Mouse (Mus musculus): ENCODE data around the gene Mapkapk5.
"Not testable (repeated sequence)": the region's sequence is repeated elsewhere in the genome, so short reads cannot be mapped to it uniquely, and the experiment has no call there.

Mapkapk5 gene

DNA sequence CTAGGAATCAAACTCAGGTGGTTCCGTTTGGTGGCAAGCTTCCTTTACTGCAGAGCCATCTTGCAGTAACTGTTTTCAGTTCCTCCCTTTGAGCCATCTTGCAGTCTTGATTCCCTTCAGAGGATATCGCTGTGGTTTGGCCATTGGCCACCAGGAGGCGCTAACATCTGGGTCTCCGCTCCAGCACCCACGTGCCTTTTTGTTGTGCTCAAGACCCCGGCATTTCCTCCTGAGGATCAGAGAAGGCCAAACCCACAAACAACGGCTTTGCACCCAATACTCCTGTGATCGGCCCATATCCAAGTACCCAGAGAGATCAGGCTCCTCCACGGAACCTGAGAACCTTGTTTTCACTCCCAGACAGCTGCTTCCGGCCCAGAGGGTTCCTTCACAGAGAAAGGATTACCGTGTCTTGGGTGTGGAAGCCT is 18.8 kb upstream of the Mapkapk5 start:
- peak; percentile 64 to 72 for DNase-seq (ENCODE audit: low spot score in 2 of 2)

- DNase-seq (ENCODE audit: low spot score in 2 of 2): no peak
Measured at GRCm38 (mm10) chr5:121562436-121562835, 16.7 kb upstream of the Mapkapk5 start.

DNA sequence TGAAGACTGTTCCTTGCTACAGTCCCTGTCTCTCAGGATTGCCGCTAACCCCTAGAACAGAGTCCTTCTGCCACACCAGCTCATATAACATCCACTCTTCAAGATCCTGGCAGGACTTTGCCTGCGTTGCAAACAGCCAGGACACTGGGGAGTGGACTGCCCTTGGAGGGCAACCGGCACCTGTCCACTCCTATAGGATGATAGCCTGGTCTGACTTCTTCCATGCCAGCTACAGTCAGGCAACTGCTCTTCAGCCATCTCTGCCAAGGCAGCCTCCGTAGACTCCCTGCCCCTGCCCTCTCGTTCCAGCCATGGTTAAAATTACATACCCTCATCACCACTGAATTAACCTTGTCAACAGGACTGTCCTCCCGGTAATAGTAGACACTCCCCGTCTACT is 3.5 kb upstream of the Mapkapk5 start:
- DNase-seq (ENCODE audit: low spot score in 2 of 2): no peak

- no peak for DNase-seq (ENCODE audit: low spot score in 2 of 2)
Measured at GRCm38 (mm10) chr5:121547084-121547483, 1.4 kb upstream of the Mapkapk5 start.

DNA sequence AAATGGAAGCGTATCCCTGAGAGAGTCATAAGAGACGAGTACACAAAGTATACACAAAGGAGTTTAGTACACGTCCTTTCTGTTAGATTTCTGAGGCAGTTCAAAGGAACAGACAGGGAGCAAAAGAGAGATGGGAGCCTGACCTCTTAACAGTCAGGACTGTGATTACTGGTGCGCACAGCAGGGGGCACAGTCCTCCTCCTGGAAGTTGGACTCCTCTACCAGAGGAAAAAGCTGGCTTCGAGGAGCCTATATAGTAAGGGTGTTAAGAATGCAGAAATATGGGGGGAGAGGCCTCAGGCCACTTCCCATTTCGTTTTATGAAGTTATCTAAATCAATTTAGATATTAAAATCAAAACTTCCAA is 808 bp upstream of the Mapkapk5 start:
- DNase-seq (ENCODE audit: low spot score in 2 of 2): peak; percentile 23 to 38

DNA sequence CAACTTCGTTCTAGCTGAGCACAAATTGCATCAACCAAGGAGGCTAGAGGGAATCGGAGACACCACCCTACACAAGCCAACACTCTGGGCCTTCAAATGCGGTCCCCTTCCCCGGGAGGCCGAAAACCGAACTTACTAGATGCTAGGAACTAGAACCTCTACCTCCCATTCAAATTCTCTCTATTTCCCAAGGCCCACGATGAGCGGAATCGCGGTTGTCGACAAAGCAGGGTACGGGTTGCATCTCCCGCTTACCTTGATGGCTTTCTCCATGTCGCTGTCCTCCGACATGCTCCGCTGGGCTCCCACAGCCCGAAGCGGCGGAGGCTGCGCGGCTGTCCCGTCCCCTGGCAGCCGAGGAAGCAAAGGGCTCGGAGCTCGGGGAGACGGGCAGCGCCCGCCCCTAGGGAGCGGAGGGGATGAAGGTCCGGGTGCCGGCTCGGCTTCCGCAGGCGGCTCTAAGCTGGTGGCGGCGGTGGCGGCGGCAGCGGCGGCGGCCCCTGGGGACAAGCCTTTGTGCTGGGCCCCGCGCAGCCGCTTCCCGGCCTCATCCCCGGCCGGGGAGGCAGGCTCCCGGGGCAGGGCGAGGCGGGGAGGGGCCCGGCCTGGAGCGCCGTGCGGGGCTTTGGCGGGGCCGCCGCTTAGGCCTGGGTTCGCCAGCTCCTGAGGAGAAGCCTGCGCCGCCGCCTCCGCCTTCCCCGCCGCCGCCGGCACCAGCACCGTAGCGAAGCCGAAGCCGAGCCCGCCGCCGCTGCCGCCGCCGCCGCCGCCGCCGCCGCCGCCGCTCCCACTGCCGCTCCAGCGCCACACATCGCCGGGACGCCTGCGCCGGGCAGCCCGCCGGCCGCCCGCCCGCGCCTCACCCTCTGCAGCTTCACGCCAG is 554 bp downstream of the Mapkapk5 start, which contains the start of the genes Adam1a and Gm42878:
Gene Adam1a (minus strand): TSS at position 573 of the 883 bp plus-strand sequence.
Gene Gm42878 (minus strand): TSS at position 573 of the 883 bp plus-strand sequence.
- no peak for DNase-seq (ENCODE audit: low spot score in 2 of 2)

DNA sequence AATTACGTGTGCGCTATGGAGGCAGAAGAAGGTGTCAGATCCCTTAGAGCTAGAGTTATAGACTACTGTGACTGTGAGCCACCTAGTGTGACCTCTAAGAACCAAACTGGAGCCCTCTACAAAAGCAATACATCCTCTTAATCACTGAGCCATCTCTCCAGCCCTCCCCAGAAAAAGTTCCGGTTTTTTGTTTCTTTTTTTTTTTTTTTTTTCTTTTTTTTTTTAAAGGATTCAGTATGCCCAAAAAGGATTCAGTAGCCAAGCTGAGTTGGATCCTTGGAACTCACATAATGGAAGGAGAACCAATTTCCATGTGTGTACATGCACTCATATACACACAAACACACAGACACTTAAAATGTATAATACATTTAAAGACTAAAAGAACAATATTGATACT is 2.3 kb downstream of the Mapkapk5 start:
- DNase-seq (ENCODE audit: low spot score in 2 of 2): no peak

DNA sequence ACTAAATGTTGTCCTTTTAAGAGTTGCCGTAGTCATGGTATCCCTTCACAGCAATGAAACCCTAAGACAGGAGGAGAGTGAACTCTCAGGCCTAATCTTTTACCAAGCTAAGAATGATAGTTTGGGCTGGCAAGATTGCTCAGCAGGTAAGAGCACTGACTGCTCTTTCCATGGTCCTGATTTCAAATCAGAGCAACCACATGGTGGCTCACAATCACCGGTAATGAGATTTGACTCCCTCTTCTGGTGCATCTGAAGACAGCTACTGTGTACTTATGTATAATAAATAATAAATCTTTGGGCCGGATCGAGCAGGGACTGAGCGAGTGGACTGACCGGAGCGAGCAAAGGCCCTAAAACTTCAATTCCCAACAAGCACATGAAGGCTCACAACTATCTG is 4.5 kb downstream of the Mapkapk5 start:
- no peak for DNase-seq (ENCODE audit: low spot score in 2 of 2)

- no peak for DNase-seq (ENCODE audit: low spot score in 2 of 2)
Measured at GRCm38 (mm10) chr5:121540066-121540465, 5.6 kb downstream of the Mapkapk5 start.

- DNase-seq (ENCODE audit: low spot score in 2 of 2): no peak
Measured at GRCm38 (mm10) chr5:121537588-121537987, 8.1 kb downstream of the Mapkapk5 start.

DNA sequence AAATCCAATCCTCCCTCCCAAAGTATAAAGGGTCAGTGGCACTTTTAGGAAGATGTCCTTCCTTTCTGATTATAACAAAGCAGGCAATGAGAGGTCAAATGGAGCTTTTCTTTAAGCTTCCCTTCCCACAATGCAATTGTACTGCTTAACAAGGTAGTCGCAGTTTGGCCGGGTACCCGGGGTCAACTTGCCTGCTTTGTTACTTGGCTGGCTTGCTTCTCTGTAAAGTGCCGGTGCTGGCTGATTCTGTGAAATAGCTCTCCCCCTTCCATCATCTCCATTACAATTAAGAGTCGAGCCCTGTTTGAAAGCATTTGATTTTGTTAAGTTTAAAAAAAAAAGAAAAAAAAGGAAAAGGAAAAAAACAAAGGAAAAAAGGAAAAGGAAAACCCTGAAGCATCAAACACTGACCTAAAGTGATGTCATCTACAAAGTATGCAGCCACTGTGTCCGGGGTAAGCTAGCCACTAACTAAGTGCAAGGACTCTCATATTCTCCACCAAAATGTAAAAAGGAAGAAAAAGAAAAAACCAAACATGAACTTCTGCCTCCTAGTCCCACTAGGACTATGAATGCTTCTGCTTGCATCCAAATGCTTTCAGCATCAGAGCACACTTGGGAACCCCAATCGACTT is 8.7 kb downstream of the Mapkapk5 start:
- DNase-seq (ENCODE audit: low spot score in 2 of 2): no peak

GRCm38 (mm10) chr5:121535116-121535515 is 10.6 kb downstream of the Mapkapk5 start:
- no peak for DNase-seq (ENCODE audit: low spot score in 2 of 2)

DNA sequence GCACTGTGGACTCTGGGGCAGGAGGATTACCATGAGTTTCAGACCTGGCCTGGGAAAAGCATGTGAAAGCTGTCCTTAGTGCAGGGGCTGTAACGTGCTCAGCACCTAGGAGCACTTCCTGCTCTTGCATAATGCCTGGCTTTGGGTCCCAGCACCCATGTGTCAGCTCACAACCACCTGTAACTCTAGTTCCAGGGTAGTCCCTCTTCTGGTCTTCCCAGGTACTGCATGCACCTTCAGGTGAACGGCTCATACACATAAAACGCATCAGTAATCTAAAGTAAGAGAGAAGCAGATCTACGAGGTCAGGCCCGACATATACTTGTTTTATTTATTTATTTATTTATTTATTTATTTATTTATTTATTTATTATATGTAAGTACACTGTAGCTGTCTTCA is 11.2 kb downstream of the Mapkapk5 start:
- no peak for DNase-seq (ENCODE audit: low spot score in 2 of 2)

DNA sequence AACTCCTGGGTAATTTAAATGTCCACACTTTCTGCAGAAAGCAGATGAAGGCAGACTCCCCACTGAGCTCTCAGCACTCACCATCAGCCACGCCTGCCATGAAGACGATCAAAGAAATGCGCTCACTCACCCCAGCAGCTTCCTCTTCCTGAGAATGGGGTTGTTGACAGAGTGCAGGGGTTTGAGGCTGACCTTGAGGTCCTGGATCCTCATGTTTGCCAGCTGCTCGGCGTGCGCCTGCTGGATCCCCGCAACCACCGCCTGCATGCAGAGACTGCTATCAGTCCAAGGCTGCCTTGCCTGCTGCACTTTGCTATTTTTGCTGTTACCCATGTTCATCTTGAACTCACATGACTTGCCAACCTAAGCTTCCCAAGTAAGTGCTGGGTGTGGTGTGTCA is 18.7 kb downstream of the Mapkapk5 start:
- no peak for DNase-seq (ENCODE audit: low spot score in 2 of 2)

DNA sequence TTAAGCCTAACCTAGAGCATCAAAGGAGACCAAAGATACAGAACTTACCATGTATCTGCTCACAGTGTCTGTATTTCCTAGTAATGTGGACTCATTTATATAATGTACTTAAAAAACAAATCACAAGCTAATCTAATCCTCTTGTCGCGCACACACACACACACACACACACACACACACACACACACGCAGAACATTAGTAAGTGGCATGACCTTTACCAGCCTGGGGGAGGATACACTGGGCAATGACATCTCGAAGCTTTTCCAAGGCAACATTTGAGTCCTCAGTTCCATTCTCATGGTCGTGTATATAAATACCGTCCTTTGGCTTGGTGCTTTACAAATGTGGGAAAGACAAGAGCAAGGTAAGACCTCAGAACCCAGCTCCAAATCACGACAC is 19.2 kb downstream of the Mapkapk5 start:
- no peak for DNase-seq (ENCODE audit: low spot score in 2 of 2)

DNA sequence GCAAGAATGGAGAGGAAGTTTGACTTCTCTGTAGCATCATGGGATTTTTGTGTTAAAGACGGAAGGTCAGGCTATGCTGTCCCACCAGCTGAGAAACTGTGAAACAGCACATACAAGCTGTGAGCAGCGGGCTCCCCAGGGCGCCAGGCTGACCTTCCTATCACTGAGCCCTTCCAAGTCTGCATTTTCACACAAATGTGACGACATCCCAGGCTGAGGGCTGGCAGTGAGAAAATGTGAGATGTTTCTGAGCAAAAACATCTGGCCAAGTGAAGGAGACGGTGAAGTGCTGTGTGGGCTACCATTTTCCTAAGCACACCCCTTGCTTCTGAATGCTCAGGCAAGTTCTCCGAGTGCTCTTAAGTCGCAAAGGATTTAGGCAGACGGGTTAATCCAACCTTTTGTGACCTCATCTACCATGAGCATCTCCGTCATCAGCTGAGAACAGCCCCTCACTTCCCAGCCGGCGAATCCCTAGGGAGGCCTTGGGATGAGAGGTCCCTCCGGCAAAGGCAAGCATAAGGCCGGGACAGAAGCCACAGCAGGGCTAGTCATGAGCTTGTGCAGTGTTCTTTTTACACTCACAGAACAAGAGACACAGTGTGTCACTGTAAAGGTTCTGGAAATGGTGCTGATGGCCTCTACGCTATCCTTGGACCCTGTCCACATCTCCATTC is 19.8 kb downstream of the Mapkapk5 start:
- DNase-seq (ENCODE audit: low spot score in 2 of 2): no peak

DNA sequence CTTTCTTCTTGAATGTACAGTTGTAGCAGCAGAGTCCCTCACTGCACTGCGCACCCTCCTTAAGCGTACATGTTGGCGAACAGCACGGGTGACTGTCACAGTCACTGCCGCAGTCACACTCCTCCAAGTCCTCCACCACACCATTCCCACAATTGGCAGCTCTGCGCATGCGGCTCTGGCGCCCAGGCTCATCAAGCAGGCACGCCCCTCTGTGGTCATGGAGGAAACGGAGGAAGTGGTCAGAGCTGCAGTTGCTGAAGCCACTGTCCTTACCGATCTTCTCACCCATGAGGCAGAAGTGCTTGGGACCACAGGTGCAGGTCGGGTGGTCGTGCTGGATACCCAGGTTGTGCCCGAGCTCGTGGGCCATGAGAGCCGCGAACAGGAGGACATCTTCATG is 25.9 kb downstream of the Mapkapk5 start:
- DNase-seq (ENCODE audit: low spot score in 2 of 2): not testable (repeated sequence)

GRCm38 (mm10) chr5:121518983-121519382 is 26.7 kb downstream of the Mapkapk5 start:
- no peak for DNase-seq (ENCODE audit: low spot score in 2 of 2)

DNA sequence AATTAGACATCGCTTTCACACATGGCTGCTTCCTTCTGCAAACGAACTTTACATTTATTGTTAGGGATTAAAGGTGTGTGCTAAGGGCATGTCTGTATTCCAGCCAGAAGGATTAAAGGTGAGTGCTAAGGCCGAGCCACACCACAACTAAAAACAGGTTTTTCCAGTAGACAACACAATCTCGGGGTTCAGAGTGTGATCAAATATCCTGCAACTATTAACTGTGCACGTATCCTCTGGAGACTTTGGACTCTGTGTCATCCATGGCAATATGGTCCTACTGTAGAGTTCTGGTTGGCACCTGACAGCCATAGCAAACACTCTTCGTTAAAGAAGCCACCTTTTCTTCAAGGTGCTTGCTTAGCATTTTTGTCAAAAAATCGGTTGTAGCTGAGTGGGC is 35.7 kb downstream of the Mapkapk5 start:
- no peak for DNase-seq (ENCODE audit: low spot score in 2 of 2)

DNA sequence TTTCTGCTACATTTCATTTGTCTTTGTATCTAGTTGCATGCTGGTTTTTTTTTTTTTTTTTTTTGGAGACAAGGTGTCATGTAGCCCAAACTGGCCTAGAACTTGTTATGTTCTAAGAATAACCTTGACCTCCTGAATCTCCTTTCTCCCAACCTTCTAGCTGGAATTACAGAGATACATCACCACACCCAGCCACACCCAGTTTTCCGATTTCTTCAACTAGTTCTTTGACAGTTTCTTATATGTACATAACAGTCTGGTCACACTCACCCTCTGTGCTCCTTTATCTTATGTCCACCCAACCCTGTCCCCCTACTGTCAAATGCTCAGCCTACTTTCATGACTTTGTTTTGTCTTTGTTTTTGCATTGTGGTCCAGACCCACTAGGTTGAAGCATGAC is 38.9 kb downstream of the Mapkapk5 start:
- no peak for DNase-seq (ENCODE audit: low spot score in 2 of 2)

- DNase-seq (ENCODE audit: low spot score in 2 of 2): no peak
Measured at GRCm38 (mm10) chr5:121503231-121503630, 42.5 kb downstream of the Mapkapk5 start, which contains the start of gene Adam1b. Gene Adam1b (minus strand): TSS chr5:121503435.

DNA sequence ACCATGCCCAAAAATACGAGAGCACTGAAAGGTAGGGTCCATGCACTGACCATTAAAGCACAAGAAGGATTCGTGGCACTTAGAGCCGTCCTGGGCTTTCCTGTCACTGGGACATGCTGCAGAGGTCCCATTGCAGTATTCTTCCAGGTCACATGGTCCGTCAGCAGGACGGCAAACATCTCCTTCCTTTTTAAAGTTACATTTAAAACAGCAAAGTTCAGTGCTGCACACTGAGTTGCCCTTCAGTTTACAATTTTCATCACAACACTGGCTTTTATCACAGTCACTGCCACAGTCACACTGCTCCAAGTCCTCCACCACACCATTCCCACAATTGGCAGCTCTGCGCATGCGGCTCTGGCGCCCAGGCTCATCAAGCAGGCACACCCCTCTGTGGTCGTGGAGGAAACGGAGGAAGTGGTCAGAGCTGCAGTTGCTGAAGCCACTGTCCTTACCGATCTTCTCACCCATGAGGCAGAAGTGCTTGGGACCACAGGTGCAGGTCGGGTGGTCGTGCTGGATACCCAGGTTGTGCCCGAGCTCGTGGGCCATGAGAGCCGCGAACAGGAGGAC is 44.2 kb downstream of the Mapkapk5 start:
- DNase-seq (ENCODE audit: low spot score in 2 of 2): not testable (repeated sequence)
